Mouse (Mus musculus): ENCODE data around the gene Bpifb4. TPM values are rescaled to one million over a fixed set of nuclear protein-coding genes. Genes with fewer than 3 reads are reported as not detected.

Bpifb4 gene
- polyA plus RNA-seq, 1 experiment from 2014 or later = not detected

DNA sequence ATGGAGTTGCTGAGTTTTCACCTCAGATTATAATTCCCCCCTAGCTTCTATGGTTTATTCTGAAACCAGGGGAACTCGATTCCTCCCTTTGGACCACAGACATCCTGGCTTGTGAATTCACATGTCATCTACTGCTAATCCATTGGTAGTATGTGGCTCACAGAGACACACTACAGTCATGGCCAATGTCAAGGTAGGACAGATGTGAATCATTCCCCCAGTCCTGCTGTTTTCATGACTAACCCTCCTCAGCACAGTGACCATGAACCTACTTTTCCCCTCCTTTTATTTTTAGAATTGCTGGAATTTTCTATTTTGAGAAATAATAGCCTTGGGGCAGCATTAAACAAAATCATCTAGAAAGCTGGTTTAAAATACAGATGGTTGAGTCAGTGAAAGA lies 69.4 kb downstream of the Bpifb4 start:
- H3K27me3 ChIP-seq (ENCODE audit: control insufficient read depth, insufficient read depth, low read length) = no peaks in the 10 kb centered on the region
- no peaks in the 10 kb centered on the region for H3K4me1 ChIP-seq (replicated peaks; ENCODE audit: control insufficient read depth, insufficient read depth, low read length)
- H3K27ac ChIP-seq (ENCODE audit: low read depth, low read length) = no peak overlapping the region
- DNase-seq (ENCODE audit: low spot score) = no peak
- no peaks in the 10 kb centered on the region for H3K9me3 ChIP-seq (ENCODE audit: control insufficient read depth, low read length)
- no peak for ATAC-seq (ENCODE audit: low FRiP score)
- no peak overlapping the region for H3K9ac ChIP-seq (ENCODE audit: low read depth, low read length)
- WGBS = 78% methylated on average over 1 of the region's 1 CpGs
- H3K4me3 ChIP-seq (ENCODE audit: low read depth, low read length) = no peak overlapping the region
- no peak overlapping the region for H3K4me2 ChIP-seq (replicated peaks; ENCODE audit: low read depth, low read length)
- no peaks in the 10 kb centered on the region for H3K36me3 ChIP-seq (ENCODE audit: control insufficient read depth, insufficient read depth, low read length)

DNA sequence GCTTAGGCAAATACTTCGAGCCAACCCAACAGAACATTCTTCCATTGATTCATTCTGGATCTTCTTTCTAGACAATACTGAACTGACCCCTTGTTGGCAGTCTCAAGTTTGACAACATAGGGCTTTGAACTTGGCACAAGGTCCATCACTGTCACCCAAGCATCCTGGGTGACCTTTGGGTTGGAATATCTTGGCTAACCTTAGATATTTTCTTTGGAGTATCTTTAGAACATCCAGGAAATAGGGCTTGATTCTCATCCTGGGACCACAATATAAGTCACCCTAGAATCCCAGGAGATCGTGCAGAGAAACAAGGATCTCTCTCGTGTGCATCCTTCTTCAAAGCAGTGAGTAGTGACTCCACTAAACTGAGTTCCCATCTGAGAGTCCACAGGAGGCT lies 70.0 kb downstream of the Bpifb4 start, which contains the start of gene Bpifa2:
Bpifa2 (plus strand) TSS at position 301 of the 400 bp plus-strand sequence.
- no peaks in the 10 kb centered on the region for H3K36me3 ChIP-seq (ENCODE audit: control insufficient read depth, insufficient read depth, low read length)
- no peak for ATAC-seq (ENCODE audit: low FRiP score)
- no peak within 1 kb of the TSS for H3K4me3 ChIP-seq (ENCODE audit: low read depth, low read length)
- H3K9ac ChIP-seq (ENCODE audit: low read depth, low read length) = no peak within 1 kb of the TSS
- no peak within 1 kb of the TSS for H3K4me2 ChIP-seq (replicated peaks; ENCODE audit: low read depth, low read length)
- no peaks in the 10 kb centered on the region for H3K9me3 ChIP-seq (ENCODE audit: control insufficient read depth, low read length)
- DNase-seq (ENCODE audit: low spot score) = no peak
- H3K27ac ChIP-seq (ENCODE audit: low read depth, low read length) = no peak within 1 kb of the TSS
- WGBS = 85% methylated on average over 3 of the region's 3 CpGs
- H3K4me1 ChIP-seq (replicated peaks; ENCODE audit: control insufficient read depth, insufficient read depth, low read length) = no peaks in the 10 kb centered on the region
- H3K27me3 ChIP-seq (ENCODE audit: control insufficient read depth, insufficient read depth, low read length) = no peaks in the 10 kb centered on the region

Other genes with a start within 250 kb of the Bpifb4 start
- 0.10 TPM in 1 of 2 replicates, not detected in the other for gene Dnmt3c, start 241.6 kb upstream of the Bpifb4 start, polyA plus RNA-seq (2014; fragmentation: Nextera tagmentation; extraction: Ambion mirVana)
- gene Mapre1, start 196.9 kb upstream of the Bpifb4 start, polyA plus RNA-seq (2014; fragmentation: Nextera tagmentation; extraction: Ambion mirVana) = 376 and 407 TPM in 2 replicates
- gene Efcab8, start 158.3 kb upstream of the Bpifb4 start, polyA plus RNA-seq (2014; fragmentation: Nextera tagmentation; extraction: Ambion mirVana) = not detected in 2 replicates
- gene Sun5, start 67.1 kb upstream of the Bpifb4 start, polyA plus RNA-seq (2014; fragmentation: Nextera tagmentation; extraction: Ambion mirVana) = not detected in 2 replicates
- not detected in 2 replicates for gene Bpifb2, start 63.2 kb upstream of the Bpifb4 start, polyA plus RNA-seq (2014; fragmentation: Nextera tagmentation; extraction: Ambion mirVana)
- gene Bpifb6, start 37.8 kb upstream of the Bpifb4 start, polyA plus RNA-seq (2014; fragmentation: Nextera tagmentation; extraction: Ambion mirVana) = 0.08 TPM in 1 of 2 replicates, not detected in the other
- gene Bpifb3, start 20.0 kb upstream of the Bpifb4 start, polyA plus RNA-seq (2014; fragmentation: Nextera tagmentation; extraction: Ambion mirVana) = 0.08 and 0.09 TPM in 2 replicates
- not detected in 2 replicates for gene Bpifa6, start 36.7 kb downstream of the Bpifb4 start, polyA plus RNA-seq (2014; fragmentation: Nextera tagmentation; extraction: Ambion mirVana)
- gene Bpifa2, start 70.1 kb downstream of the Bpifb4 start, polyA plus RNA-seq (2014; fragmentation: Nextera tagmentation; extraction: Ambion mirVana) = not detected in 2 replicates
- gene Bpifa3, start 192.1 kb downstream of the Bpifb4 start, polyA plus RNA-seq (2014; fragmentation: Nextera tagmentation; extraction: Ambion mirVana) = not detected in 2 replicates
- gene Bpifa1, start 204.7 kb downstream of the Bpifb4 start, polyA plus RNA-seq (2014; fragmentation: Nextera tagmentation; extraction: Ambion mirVana) = not detected in 2 replicates
- not detected in 2 replicates for gene Bpifa5, start 224.4 kb downstream of the Bpifb4 start, polyA plus RNA-seq (2014; fragmentation: Nextera tagmentation; extraction: Ambion mirVana)